Mouse (Mus musculus) midbrain, embryonic 16.5 days (tissue): ENCODE data around the gene Rnase13. TPM values are rescaled to one million over a fixed set of nuclear protein-coding genes. Genes with fewer than 3 reads are reported as not detected.

Experiments
- ATAC-seq: fragments of 200-750 bp; cut with Nextera tagmentation; 2 replicates; pipeline ENCODE4 v1.8.0; 2017; ENCODE audit warnings: moderate TSS enrichment
- H3K27ac ChIP-seq: fragments of 300-500 bp; sonication (generic); 2 replicates; pipeline ENCODE4 v1.5.1; 2014; ENCODE audit warnings: mild to moderate bottlenecking, low read length, mixed read lengths
- H3K27me3 ChIP-seq: fragments of 300-500 bp; sonication (generic); 2 replicates; pipeline ENCODE4 v1.6.1; 2014; ENCODE audit warnings: low read depth, low read length, mixed read lengths; ENCODE audit not compliant: control insufficient read depth, insufficient read depth
- H3K36me3 ChIP-seq: fragments of 300-500 bp; sonication (generic); 2 replicates; pipeline ENCODE4 v1.6.1; 2014; ENCODE audit warnings: mild to moderate bottlenecking, low read length, moderate library complexity, mixed read lengths; ENCODE audit not compliant: control insufficient read depth, insufficient read depth
- H3K4me1 ChIP-seq: fragments of 300-500 bp; sonication (generic); 2 replicates; pipeline ENCODE4 v1.6.1; 2014; ENCODE audit warnings: mild to moderate bottlenecking, low read length, mixed read lengths; ENCODE audit not compliant: control insufficient read depth, insufficient read depth
- H3K4me2 ChIP-seq: fragments of 300-500 bp; sonication (generic); 2 replicates; pipeline ENCODE4 v1.6.1; 2014; ENCODE audit warnings: mild to moderate bottlenecking, low read length, mixed read lengths
- H3K4me3 ChIP-seq: fragments of 300-500 bp; sonication (generic); 2 replicates; pipeline ENCODE4 v1.5.1; 2014; ENCODE audit warnings: low read depth, mild to moderate bottlenecking, low read length, moderate library complexity, mixed read lengths
- H3K9ac ChIP-seq: fragments of 300-500 bp; sonication (generic); 2 replicates; pipeline ENCODE4 v1.6.1; 2014; ENCODE audit warnings: low read depth, low read length, mixed read lengths
- H3K9me3 ChIP-seq: fragments of 300-500 bp; sonication (generic); replicated peaks from 2 replicates; pipeline ENCODE4 v1.6.1; 2014; ENCODE audit warnings: mild to moderate bottlenecking, low read length, mixed read lengths; ENCODE audit not compliant: control insufficient read depth, poor library complexity, severe bottlenecking
- WGBS: fragments of 180-500 bp; shearing (Covaris S2); extraction: QIAGEN DNeasy Blood & Tissue Kit; methylation state at CpG from one replicate; pipeline ENCODE4 v1.1.7; 2014; 5-methylcytosine and 5-hydroxymethylcytosine counted together
- polyA plus RNA-seq: library from polyadenylated mRNA; unstranded; fragments of >200 nt; fragmentation: Nextera tagmentation; extraction: Ambion mirVana; gene quantifications from 2 replicates; pipeline ENCODE4 v1.2.1, GENCODE M21; 2015

The Rnase13 gene
- polyA plus RNA-seq, 1 experiment from 2014 or later: not detected

GRCm38 (mm10) chr14:51916539-51916938 lies 6.0 kb downstream of the Rnase13 start:
- no peaks in the 10 kb centered on the region for H3K27me3 ChIP-seq
- WGBS: 87% methylated on average over 4 of the region's 4 CpGs
- no peak overlapping the region for H3K4me2 ChIP-seq
- no peak overlapping the region for H3K27ac ChIP-seq
- H3K36me3 ChIP-seq: no peaks in the 10 kb centered on the region
- H3K4me1 ChIP-seq: peaks cover 7% of the 10 kb centered on the region; the same call in 1 of the 2 replicates
- H3K9me3 ChIP-seq: no peaks in the 10 kb centered on the region
- no peak for ATAC-seq
- no peak overlapping the region for H3K4me3 ChIP-seq
- H3K9ac ChIP-seq: no peak overlapping the region

GRCm38 (mm10) chr14:51915030-51915429 lies 7.5 kb downstream of the Rnase13 start:
- Histone ChIP-seq H3K36me3 (no peaks in the 10 kb centered on the region; the same call in 1 of the 2 replicates), H3K4me3 (no peak overlapping the region), H3K9me3 (no peaks in the 10 kb centered on the region), H3K27ac (peak overlapping the region; percentile 68), H3K27me3 (no peaks in the 10 kb centered on the region), H3K4me1 (peaks cover 7% of the 10 kb centered on the region; the same call in 1 of the 2 replicates), H3K4me2 (no peak overlapping the region), H3K9ac (no peak overlapping the region)
- WGBS: 18% methylated on average over 3 of the region's 3 CpGs
- no peak for ATAC-seq

GRCm38 (mm10) chr14:51913960-51914762 lies 8.4 kb downstream of the Rnase13 start, which contains the start of gene Ndrg2:
Ndrg2 (minus strand) TSS chr14:51914158.
- peak within 1 kb of the TSS; percentile 75 for H3K27ac ChIP-seq
- peak; percentile 73 for ATAC-seq
- H3K9me3 ChIP-seq: no peaks in the 10 kb centered on the region
- H3K4me1 ChIP-seq: peaks cover 7% of the 10 kb centered on the region; the same call in 1 of the 2 replicates
- under 1% methylated on average over 21 of the region's 23 CpGs for WGBS
- H3K36me3 ChIP-seq: no peaks in the 10 kb centered on the region; the same call in 1 of the 2 replicates
- no peaks in the 10 kb centered on the region for H3K27me3 ChIP-seq
- H3K9ac ChIP-seq: peak within 1 kb of the TSS; percentile 79
- peak within 1 kb of the TSS; percentile 67 for H3K4me3 ChIP-seq
- peak within 1 kb of the TSS; percentile 97 for H3K4me2 ChIP-seq

DNA sequence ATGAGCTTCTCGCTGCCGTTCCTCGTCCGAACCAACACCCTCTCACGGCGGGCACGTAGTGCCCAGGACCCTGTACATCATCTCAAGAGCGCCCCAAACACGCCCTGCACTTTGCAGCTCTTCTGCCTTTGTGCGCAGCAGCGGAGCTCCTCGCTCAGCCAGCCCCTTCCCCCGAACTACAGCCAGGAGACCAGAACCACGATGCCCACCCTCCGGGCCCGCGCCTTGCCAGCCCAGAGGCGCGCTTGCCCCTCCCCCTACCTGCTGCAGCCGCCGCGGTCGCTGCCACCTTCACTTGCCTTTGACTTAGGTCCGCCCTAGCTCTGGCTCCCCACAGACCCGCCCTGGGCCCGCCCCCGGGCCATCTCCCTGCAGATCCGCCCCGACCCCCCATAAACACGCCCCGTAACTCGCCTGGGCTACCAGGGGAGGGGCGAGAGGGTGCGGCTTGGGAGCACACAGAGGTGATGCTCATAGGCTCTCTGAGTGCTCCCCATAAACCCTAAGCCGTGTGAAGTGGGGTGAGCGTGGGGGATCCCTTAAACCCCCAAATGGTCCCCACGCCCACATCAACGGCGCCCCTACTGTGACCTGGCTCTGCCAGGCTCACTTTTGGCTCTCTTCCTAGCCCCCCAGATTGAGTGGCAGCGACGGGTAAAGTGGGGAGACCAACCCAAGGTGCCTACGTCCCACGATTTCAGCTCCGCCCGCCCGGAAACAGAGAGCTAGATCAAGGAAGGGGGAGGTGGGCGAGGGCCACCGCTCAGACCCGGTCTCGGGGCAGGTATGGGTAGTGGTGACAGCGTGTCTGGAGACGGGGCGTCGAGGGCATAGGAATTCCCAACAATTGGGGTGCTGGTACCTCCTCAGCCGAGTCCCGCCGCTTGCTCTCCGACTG lies 9.3 kb downstream of the Rnase13 start:
- Histone ChIP-seq H3K9ac (peak overlapping the region; percentile 79), H3K9me3 (no peaks in the 10 kb centered on the region)
- under 1% methylated on average over 57 of the region's 58 CpGs for WGBS

DNA sequence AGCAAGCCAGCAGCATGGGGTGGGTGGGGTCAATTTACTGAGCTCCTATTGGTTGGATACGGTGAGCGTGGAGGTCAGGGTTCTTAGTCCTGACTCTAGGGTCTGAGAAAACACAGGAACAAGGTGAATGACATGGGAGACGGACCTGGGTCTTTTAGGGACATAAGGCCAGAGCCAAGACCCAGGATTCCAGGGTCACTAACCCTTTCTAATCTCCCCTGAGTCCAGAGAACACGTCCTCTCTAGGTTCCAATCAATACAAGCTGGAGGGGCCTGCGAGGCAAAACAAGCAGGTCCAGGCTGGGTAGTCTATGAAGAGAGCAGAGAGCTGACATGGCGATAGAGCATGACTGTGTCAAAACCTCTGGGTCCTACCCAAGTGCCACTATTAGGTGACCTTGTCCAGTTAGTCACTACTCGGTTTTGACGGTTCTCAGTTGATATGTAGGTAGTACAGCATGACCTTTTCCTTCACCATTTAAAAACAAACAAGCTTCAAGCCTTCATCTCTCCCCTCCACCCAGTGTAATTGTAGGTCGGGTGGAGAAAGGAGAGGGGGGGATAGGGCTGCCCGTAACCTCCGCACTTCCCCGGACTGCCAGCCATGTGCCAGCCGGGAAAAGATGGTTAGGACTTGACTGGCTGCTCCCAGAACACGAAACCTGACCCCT lies 10.0 kb downstream of the Rnase13 start:
- peak overlapping the region; percentile 79 for H3K9ac ChIP-seq
- ATAC-seq: peak; percentile 44
- H3K27ac ChIP-seq: peak overlapping the region; percentile 75
- peaks cover 7% of the 10 kb centered on the region; the same call in 1 of the 2 replicates for H3K4me1 ChIP-seq
- no peaks in the 10 kb centered on the region for H3K27me3 ChIP-seq
- peak overlapping the region; percentile 97 for H3K4me2 ChIP-seq
- WGBS: 11% methylated on average over 14 of the region's 14 CpGs
- no peaks in the 10 kb centered on the region for H3K9me3 ChIP-seq
- H3K4me3 ChIP-seq: peak overlapping the region; percentile 67
- no peaks in the 10 kb centered on the region; the same call in 1 of the 2 replicates for H3K36me3 ChIP-seq

More for the DNA sequence above, 9.3 kb downstream of the Rnase13 start:
- Histone ChIP-seq H3K4me2 (peak overlapping the region; percentile 97), H3K27ac (peak overlapping the region; percentile 75), H3K4me1 (peaks cover 7% of the 10 kb centered on the region; the same call in 1 of the 2 replicates), H3K27me3 (no peaks in the 10 kb centered on the region), H3K4me3 (peak overlapping the region; percentile 67), H3K36me3 (no peaks in the 10 kb centered on the region; the same call in 1 of the 2 replicates)
- peak; percentile 77 for ATAC-seq

DNA sequence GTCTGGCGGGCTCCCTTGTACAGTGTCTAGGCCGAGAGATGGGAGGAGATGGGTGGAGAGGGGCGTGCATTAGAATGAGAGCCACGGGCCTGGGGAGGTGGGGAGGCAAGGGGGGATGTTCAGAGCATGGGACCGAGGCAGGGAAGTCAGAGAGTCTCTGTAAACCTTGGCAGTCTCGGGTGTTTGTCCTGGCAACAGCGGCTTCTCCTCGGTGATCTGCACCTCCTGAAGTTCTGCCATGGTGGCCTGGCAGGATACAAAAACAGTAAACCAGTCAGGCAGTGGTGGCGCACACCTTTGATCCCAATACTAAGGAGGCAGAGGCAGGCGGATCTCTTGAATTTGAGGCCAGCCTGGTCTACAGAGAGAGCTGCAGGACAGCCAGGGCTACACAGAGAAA lies 11.3 kb downstream of the Rnase13 start:
- Histone ChIP-seq H3K9me3 (no peaks in the 10 kb centered on the region), H3K4me2 (peak overlapping the region; percentile 97; the same call in 1 of the 2 replicates), H3K27me3 (no peaks in the 10 kb centered on the region), H3K9ac (no peak overlapping the region), H3K36me3 (no peaks in the 10 kb centered on the region; the same call in 1 of the 2 replicates), H3K4me3 (peak overlapping the region; percentile 14), H3K27ac (no peak overlapping the region), H3K4me1 (peaks cover 7% of the 10 kb centered on the region; the same call in 1 of the 2 replicates)
- 82% methylated on average over 10 of the region's 10 CpGs for WGBS
- ATAC-seq: no peak

GRCm38 (mm10) chr14:51906102-51906501 lies 16.5 kb downstream of the Rnase13 start:
- WGBS: 94% methylated on average over 11 of the region's 11 CpGs
- no peak overlapping the region for H3K27ac ChIP-seq
- H3K4me1 ChIP-seq: no peaks in the 10 kb centered on the region

GRCm38 (mm10) chr14:51904706-51905105 lies 17.9 kb downstream of the Rnase13 start:
- H3K9me3 ChIP-seq: no peaks in the 10 kb centered on the region
- 70% methylated on average over 7 of the region's 7 CpGs for WGBS
- H3K36me3 ChIP-seq: no peaks in the 10 kb centered on the region
- no peak overlapping the region for H3K9ac ChIP-seq
- H3K4me2 ChIP-seq: no peak overlapping the region
- H3K4me1 ChIP-seq: no peaks in the 10 kb centered on the region
- H3K27ac ChIP-seq: no peak overlapping the region
- no peak overlapping the region for H3K4me3 ChIP-seq
- ATAC-seq: no peak
- H3K27me3 ChIP-seq: no peaks in the 10 kb centered on the region

More at GRCm38 (mm10) chr14:51906102-51906501, 16.5 kb downstream of the Rnase13 start:
- Histone ChIP-seq H3K27me3 (no peaks in the 10 kb centered on the region), H3K4me2 (no peak overlapping the region), H3K36me3 (no peaks in the 10 kb centered on the region; the same call in 1 of the 2 replicates), H3K9ac (no peak overlapping the region), H3K4me3 (no peak overlapping the region), H3K9me3 (no peaks in the 10 kb centered on the region)
- no peak for ATAC-seq
